Mouse (Mus musculus): Measurements from ENCODE around the gene Cstb.

Cstb gene

DNA sequence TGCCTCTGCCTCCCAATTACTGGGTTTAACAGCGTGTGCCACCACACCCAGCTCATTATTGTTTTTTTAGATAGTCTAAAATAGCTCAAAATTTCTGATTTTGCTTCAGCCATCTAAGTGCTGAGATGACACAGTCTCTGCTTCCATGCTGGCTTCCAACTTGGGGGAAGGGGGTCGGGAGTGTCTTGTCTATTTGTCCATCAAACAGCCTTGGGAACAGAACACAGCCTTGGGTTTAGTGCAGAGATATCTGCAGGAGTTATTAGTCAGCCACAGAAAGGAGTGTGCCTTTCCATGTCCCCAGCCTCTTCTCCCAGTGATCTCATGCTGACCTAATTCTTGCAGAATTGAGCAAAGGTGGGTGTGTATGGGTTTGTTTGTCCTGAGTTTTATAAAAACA, 6.7 kb upstream of the Cstb start:
- DNase-seq: no peak

DNA sequence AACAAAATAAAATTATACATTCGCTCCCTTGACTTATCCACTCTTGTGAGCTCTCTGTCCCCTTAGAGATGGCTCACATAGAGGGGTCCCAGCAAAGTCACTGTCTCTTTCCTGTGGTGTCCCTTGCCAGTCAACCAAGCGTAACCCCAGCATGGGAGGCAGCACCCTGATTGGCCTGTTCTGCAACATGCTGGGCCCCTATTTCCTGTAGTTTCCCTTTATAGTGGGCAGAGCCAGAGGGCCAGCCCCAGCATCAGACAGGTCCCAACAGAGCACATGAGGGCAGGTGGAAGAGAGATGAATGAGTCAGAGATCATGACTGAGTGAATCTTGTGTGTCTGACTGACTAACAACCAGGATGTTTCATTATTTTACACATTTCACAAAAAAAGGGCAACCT, 4.5 kb upstream of the Cstb start:
- no peak for DNase-seq

DNA sequence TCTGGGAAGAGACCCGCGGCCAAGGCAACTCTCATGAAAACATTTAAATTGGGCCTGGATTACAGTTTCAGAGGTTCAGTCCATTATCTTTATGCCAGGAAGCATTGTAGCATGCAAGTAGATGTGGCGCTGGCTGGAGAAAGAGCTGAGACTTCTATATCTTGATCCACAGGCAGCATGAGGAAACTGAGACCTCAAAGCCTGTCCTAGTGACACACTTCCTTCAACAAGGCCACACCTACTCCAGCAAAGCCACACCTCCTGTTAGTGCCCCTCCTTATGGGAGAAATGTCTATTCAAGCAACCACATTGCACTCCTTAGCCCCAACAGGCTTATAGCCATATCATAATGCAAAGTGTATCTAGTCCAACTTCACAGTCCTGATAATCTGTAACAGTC, 2.9 kb upstream of the Cstb start:
- no peak for DNase-seq

DNA sequence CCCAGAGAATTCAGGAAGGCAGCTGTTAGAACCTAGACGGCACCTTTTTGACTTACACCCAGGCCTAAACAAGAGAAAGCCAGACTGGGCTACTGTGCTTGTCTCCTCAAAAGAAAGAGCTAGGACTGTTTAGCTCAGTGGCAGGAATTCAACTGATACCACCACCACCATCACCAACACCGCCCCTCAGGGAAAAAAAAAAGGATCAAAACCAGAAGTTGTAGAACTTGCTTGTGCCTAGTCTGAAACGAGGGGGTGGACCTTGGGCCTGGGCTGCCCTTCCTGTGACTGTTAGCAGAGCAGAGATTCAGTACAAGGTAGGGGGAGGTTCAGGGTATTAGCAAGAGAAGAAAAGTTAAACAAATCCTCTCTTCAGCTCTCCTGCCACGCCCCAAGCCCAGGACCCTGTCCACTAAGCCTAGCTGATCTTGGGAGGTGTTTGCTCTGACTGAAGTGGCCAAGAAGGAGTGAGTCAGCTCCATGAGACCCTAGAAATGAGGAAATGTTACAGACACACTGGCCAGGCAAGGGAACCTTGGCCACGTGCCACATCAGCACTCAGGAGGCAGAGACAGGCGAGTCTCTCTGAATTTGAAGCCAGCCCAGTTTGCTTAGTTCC, 757 bp downstream of the Cstb start:
- DNase-seq: peak; percentile 27

DNA sequence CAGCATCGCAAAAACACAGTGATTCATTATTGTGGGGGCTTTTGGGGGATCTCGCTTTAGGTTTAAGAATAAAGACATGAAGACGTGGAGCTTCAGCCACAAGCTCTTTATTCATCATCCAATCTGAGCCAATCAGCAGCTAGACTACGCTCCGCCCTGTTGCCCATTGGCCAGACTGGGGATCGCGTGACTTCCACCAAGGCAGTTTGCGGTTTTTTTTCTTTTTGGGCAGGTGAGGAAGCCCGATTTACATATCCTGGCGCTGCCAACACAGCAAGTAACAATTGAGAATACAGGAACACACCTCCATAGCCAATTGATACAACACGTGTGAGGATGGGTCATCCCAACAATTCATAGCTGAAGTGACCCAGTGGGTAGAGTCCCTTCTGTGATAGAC, 2.6 kb downstream of the Cstb start:
- DNase-seq: no peak

DNA sequence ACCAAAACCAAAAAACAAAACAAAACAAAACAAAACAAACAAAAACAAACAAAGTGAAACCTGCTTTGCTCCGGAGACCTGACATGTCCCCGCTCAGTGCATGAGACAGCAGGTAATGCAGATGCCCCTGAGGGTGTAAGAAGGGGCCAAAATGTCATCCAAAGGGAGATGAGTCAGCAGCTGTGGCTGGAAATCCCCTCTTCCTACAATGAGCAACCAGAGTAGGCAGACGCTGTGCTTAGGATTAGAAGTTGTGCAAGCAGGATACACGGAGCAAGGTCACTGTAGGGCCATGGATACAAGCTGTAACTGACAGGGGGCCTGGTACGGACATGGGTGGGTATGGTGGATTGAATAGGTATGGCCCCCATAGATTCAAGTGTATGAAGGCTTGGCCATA, 3.7 kb downstream of the Cstb start:
- DNase-seq: no peak

DNA sequence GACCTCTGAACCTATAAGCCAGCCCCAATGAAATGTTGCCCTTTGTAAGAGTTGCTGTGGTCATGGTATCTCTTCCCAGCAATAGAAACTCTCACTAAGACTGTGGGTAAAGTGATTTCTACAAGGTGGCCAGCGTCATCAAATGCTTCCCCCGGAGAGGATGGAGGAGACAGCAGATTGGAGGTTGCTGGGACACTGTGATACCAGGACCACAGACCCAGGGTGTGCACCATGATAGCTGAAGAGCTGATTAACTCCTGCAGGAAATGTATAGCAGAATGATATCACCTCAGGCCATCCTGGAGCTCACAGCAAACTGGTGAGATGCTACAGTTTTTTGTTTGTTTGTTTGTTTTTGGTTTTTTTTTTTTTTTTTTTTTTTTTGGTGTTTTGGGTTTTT, 4.3 kb downstream of the Cstb start:
- no peak for DNase-seq

DNA sequence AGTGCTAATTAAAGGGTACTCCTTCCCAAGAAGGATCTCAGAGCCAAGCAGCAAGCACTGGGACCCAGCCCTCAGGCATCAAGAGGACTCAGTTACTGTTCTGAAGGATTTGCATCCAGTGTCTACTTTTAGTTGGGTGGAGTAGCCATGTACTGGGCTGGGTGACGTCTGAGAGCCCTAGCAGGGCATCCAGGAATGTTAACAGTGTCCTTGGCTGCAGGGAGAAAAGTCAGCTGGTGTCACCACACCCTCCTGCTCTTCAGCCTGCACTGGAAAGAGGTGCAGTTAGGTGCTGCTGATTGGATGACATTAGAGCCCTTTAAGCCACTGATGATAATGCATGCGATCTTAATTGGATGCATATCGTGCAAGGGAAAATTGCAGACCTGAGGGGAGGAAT, 7.4 kb downstream of the Cstb start:
- no peak for DNase-seq

DNA sequence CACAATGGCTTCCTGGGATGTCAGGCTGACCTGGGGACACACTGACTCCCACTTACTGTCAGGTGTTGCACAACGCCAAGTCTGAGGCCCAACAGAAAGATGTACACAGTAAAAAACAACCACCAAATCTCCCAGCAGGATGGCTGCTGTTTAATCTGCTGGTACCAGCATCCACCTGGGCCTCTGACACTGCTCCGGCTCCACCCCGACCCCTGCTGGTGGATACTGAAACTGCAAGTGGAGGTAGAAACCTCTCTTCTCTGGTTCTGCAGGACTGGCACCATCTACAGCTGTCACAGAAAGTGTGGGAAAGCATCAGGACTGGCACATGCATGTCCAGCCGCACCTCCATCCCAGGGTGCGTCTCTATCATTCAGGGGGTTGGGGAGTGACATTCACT, 12.6 kb downstream of the Cstb start:
- DNase-seq: peak; percentile 75

DNA sequence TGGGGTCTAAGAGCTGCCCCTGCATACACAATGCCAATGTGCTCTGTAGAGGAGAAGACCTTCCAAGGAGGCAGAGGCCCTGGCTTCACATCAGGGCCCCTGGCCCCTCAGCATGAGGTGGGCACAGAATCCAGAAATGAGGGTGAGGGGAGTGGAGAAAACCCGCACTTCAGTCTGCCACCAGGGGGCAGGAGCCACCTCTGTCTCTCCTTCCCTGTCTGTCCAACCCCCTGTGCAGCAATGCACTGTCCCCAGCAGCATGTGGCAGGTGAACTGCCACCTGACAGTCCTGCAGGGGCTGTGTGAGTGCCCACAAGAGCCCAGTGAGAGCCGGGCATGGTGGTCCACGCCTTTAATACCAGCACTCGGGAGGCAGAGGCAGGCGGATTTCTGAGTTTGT, 14.1 kb downstream of the Cstb start:
- DNase-seq: no peak

DNA sequence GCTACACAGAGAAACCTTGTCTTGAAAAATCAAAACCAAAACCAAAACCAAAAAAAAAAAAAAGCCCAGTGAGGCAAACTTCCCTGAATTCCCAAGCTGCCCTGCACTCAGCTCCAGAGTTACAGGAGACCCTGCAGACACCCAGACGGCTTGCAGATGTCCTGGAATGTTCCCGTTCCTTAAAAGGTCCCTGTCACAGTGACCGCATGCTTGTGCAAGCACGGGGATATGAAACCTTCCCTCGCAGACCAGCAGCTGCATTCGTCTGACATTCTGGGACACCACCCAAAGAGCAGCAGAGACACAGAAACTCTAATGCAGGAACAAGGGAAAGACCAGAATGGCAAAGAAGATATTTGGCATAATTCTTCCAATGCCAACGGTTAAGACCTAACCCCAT, 14.5 kb downstream of the Cstb start:
- DNase-seq: no peak

DNA sequence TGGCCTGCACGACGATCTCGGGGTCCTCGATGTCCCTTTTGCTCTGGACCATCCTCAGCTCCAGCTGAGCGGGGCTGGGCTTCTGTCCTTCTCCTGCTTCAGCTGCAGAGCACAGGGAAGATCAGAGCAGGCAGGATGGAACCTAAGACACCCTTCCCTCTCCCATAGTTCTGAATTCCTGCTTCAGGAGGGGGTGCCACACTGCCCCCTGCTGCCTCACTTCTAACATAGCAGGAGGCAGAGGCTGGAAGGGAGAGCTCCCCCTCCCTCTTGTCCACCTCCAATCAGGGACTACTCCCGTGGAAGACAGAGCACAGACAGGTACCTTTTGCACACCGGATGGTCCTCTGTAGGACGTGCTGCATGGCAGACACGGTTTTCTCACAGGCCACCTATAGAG, 15.3 kb downstream of the Cstb start:
- no peak for DNase-seq

DNA sequence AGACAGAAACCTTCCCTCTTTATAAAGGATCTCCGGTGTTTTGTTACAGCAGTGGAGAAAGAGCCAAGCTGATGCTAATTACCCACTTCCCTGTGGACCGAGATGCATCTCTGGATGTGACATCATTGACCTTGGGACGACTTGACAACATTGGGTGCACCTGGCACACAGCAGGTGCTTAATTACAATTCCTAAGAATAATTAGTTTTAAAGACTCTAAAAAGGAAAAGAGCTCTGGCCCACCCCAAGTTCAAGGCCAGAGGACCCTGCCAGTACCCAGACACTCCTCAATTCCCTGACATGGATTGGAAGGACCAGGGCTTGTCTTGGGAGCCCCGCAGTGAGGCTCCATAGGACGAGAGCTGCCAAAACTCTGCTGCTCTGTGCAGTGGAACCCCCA, 16.1 kb downstream of the Cstb start:
- no peak for DNase-seq

DNA sequence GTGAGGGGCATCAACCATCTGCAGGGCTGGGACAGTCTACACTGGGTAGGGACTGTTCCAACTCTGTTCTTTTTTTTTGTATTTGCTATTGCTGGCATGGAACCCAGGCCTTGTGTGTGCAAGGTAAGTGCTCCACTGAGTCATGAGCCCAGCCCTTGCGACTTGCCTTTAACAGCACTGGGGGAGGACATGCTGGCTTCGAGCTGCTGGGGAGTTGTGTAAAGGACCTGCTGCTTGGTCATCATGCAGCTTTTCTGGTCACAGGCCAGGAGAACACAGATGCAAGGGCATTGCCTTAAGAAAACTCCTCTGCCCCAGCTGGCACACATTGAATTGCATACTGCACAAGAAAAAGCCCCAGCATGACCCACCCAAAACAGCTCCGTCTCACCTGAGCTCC, 16.8 kb downstream of the Cstb start:
- DNase-seq: no peak

DNA sequence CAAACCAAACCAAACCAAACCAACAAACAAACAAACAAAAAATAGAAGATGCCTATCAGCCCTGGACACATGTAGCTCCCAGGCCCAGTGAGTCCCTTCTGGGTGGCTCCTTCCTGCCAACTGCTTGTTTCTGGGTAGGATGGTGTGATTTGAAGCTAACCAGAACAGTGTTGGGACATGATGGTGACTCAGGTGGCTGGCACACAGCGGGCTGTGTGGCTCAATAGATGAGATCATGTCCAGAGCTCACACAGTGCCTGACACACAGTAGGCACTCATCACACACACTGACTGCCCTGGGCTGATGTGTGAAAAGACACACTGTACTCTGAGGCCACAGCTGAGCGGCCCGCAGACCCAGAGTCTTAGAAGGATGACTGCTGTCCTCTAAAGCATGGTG, 20.7 kb downstream of the Cstb start:
- DNase-seq: no peak

DNA sequence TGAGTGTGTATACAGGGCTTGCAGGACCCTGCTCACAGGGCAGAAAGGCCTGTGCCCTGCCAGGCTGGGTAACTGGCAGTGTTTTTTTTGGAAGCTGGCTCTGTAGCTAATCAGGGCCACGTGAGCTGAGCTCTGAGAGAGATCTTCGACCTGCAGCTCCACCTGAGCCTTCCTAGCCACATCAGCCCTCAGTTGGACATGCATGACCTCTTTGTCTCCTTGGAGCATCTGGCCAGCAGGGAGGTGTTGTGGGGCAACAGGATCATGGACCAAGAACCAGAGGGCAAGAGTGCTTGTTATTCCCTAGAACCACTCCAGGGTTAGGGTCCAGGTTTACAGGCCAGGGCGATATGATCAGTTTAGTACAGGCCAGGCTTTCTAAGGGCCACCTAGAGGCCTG, 21.9 kb downstream of the Cstb start:
- DNase-seq: no peak

DNA sequence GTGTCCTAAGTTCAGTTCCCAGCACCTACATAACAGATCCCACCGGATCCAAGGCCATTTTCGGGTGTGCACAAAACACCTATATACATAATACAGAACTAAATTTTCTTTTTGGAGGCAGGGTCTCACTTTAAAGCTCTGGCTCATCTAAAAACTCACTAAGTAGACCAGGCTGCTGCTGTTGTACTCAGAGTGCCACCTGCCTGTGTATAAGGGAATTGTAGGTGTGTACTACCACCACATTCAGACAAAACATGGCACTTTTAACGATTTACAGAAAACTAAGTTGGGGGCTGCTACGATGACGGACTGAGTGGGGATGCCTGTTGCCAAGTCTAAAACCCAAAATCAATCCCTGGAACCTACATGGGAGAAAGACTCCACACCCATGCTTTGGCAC, 25.3 kb downstream of the Cstb start:
- DNase-seq: no peak

DNA sequence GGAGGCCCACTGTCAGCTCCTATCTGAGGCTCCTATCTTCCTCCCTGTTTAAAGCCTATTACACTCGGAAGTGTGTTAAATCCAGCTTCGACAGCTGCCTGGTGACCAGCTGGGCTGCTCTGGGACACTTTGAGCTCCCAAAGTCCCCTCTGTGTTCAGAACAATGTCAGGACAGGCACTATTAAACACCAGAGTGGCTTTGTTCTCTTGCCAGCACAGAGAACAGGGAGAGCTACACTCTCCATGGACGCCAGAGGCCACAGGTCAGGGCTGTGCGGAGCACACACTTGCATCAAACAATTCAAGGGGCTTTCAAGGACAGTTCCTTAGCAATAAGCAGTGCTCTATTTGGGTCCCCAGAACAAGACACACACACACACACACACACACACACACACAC, 27.2 kb downstream of the Cstb start:
- no peak for DNase-seq

DNA sequence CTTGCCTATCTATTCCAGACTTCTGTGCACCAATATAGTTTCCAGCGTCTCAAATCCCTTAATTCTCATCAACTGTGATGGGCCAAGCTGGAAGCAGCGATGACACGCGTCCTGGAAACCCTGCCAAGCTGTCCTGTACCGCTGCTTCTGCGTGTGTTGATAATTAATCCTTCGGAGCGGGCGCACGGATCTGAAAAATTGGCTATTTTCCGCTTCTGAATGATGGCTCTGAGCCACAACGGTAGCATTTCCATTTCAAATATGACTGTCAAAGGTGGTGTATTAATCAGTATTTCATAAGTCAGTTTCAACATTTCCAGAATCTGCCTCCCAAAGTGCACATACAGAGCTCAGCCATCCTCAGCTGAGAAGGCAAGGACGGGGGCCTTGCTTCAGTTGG, 31.2 kb downstream of the Cstb start:
- no peak for DNase-seq

DNA sequence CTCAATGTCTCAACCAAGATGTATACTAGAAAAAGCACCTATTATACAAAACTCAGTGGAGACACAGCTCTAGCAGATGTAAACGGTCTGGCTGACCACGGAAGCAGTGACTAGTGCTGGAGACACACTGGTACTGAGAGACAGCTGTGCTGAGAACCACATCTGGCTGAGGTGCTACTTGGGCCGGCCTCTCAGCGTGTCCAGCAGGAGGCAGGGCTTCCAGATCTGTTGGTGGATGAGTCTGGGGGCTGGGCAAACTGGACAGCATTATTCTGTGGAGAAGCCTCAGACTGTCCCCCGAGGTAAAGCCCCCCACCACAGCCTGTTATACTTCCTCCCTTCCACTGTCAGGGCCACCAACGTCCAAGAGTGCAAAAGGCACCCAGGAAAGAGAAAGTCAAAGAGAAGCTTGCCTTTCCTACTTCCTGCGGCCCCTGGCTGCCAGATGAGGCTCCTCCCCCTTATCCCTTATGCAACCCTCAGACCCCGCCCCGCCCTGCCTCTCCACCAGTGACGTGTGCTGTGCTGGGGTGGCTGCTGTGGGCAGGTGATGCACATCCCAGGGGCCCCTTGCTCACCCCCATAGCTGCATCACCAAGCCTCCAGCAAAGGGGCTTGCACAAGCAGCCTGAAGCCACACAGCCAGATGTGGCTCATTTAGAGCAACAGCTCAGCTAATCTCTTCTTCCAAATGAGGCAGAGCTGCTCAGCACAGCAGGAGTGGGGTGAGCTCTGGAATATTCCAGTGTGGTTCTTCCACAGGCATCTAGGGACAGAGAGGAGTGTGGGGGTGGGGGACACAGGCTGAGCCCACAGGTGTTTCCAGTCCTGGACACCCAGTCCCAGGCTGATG, 32.3 kb downstream of the Cstb start:
- DNase-seq: peak; percentile 61

DNA sequence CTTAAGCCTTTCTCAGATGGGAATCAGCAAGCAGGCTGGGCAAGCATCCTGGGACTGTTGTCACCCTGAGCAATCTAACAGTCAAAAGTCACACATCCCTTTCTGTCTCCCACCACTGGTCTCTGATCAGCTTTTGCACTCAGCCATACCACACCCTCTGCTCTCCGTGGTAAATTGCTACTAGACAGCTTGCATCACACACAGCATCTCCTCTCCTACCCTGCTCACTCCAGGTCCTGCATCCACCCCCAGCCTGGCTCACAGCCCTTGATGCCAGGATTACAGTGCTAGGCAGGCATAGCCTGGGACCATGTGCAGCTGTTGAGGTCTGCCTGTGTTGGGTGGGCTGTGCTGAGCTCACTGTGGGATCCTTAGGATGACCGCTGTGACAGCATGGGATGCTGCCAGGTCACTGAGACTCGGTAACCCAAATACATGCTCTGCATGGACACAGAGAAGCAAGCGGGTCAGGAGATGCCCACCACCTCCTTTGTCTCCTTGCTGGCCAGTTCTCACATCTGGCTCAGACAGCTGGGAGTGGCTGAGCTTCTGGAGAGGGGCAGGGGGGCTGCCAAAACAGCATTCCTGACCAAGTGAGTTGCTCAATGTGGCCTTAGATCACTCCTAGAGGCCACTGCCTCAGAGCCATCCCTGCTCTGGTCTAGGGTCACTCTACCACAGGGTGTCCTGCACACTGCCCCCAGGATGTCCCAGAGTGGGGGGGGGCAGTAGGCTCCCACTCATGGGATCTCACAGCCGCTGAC, 33.1 kb downstream of the Cstb start:
- DNase-seq: no peak

DNA sequence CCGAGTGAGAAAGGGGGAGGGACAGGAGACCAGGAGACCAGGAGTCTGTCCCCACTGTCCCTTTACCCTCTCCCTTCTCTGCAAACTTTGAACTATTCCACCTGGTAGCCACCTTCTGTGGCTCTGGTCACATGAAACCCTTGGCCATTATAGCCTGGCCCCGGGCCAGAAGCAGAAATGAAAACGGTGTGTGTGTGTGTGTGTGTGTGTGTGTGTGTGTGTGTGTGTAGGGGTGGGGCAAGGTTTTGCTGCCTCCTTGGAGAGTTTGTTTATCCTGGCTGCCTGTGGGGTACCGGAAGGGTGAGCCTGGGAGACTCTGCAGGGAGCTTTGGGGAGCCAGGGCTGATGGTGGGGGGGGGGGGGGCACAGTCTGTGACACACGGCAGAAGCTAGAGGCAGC, 35.0 kb downstream of the Cstb start:
- DNase-seq: peak; percentile 67

DNA sequence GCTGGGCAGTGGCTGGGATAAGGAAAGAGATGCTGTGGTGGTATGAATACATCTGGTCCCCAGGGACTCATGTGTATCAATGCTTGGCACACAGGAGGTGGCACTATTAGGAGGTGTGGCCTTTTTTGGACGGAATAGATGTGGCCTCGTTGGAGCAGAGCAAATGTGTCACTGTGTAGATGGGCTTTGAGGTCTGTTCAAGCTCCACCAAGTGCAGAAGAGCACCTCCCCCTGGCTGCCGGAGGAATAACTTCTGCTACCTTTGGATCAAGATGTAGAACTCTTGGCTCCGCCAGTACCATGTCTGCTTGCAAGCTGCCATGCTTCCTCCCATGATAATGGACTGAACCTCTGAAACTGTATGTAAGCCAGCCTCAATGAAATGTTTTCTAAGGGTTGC, 36.3 kb downstream of the Cstb start:
- no peak for DNase-seq

Measured in kidney, postnatal 14 days (tissue).